Mouse (Mus musculus) heart, postnatal 0 days (tissue): ENCODE measurements around the gene Lrrc14b. TPM values are rescaled to one million over a fixed set of nuclear protein-coding genes. Genes with fewer than 3 reads are reported as not detected.

Source experiments
- ATAC-seq: fragments of 200-750 bp; cut with Nextera tagmentation; 2 replicates; pipeline ENCODE4 v1.8.0; 2017; ENCODE audit warnings: low read depth, moderate number of reproducible peaks, moderate library complexity; ENCODE audit not compliant: insufficient read depth
- DNase-seq: peaks from one replicate; pipeline ENCODE4 v3.0.0-alpha.2; 2016; ENCODE audit warnings: low spot score
- H3K27ac ChIP-seq: fragments of 300-500 bp; sonication (generic); 2 replicates; pipeline ENCODE4 v1.5.1; 2014; ENCODE audit warnings: low read depth, mild to moderate bottlenecking
- H3K27me3 ChIP-seq: fragments of 300-500 bp; sonication (generic); 2 replicates; pipeline ENCODE4 v1.6.1; 2014; ENCODE audit warnings: low read length, mixed read lengths; ENCODE audit not compliant: control insufficient read depth, insufficient read depth
- H3K36me3 ChIP-seq: fragments of 300-500 bp; sonication (generic); replicated peaks from 2 replicates; pipeline ENCODE4 v1.6.1; 2014; ENCODE audit warnings: low read length, mixed read lengths; ENCODE audit not compliant: control insufficient read depth, insufficient read depth
- H3K4me1 ChIP-seq: fragments of 300-500 bp; sonication (generic); 2 replicates; pipeline ENCODE4 v1.6.1; 2014; ENCODE audit warnings: antibody characterized with exemption; ENCODE audit not compliant: control insufficient read depth, insufficient read depth
- H3K4me2 ChIP-seq: fragments of 300-500 bp; sonication (generic); 2 replicates; pipeline ENCODE4 v1.6.1; 2014; ENCODE audit warnings: low read depth, mild to moderate bottlenecking, low read length, moderate library complexity
- H3K4me3 ChIP-seq: fragments of 300-500 bp; sonication (generic); 2 replicates; pipeline ENCODE4 v1.5.1; 2014; ENCODE audit warnings: low read depth, low read length
- H3K9ac ChIP-seq: fragments of 300-500 bp; sonication (generic); replicated peaks from 2 replicates; pipeline ENCODE4 v1.6.1; 2014; ENCODE audit warnings: low read depth, low read length, mixed read lengths
- H3K9me3 ChIP-seq: fragments of 300-500 bp; sonication (generic); replicated peaks from 2 replicates; pipeline ENCODE4 v1.6.1; 2016; ENCODE audit warnings: low read length; ENCODE audit not compliant: control insufficient read depth
- CTCF ChIP-seq: IDR thresholded peaks from 2 replicates; pipeline ENCODE4 v1.5.1; 2016; ENCODE audit warnings: antibody characterized with exemption, control low read depth, low read depth
- EP300 ChIP-seq: IDR thresholded peaks from 2 replicates; pipeline ENCODE4 v1.6.1; 2016; ENCODE audit warnings: antibody characterized with exemption, low read depth
- WGBS: fragments of 180-500 bp; shearing (Covaris S2); extraction: QIAGEN DNeasy Blood & Tissue Kit; methylation state at CpG from one replicate; pipeline ENCODE4 v1.1.7; 2014; 5-methylcytosine and 5-hydroxymethylcytosine counted together
- polyA plus RNA-seq: library from polyadenylated mRNA; unstranded; fragments of >200 nt; fragmentation: Nextera tagmentation; extraction: Ambion mirVana; gene quantifications from 2 replicates; pipeline ENCODE4 v1.2.1, GENCODE M21; 2015
- total RNA-seq: library from RNA; depleted of rRNA; stranded (reverse); fragments of >200 nt; gene quantifications from 2 replicates; pipeline ENCODE4 v1.2.3, GENCODE M21; 2014; ENCODE audit warnings: low replicate concordance; rRNA removed

The Lrrc14b gene
- 25.5 and 26.0 TPM in 2 replicates for total RNA-seq
- polyA plus RNA-seq: 25.2 and 32.2 TPM in 2 replicates

DNA sequence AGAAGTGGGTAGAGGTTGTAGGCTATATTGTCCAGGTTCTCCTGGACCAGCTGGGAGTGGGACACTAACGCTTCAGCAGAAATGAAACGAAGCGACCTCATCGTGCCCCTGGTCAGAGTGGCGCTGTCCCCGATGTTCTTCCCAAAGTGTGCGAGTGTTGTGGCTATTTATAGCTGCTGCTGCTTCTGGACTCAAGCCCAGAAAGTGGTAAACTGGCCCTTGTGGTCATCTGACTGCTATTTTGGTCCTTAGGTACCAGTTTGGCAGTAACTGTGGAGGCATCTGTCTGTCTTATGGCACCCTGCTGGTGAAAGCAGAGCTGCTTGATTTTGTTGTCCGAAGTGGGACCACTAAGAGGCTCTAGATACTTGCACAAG lies at the start of gene Lrrc14b:
Gene Lrrc14b, minus strand, starts transcription at position 147 of the 377 bp plus-strand sequence.
- H3K27me3 ChIP-seq: no peaks in the 10 kb centered on the region
- H3K9ac ChIP-seq: peak within 1 kb of the TSS; percentile 45
- H3K4me1 ChIP-seq: peaks cover 11% of the 10 kb centered on the region; the same call in 1 of the 2 replicates
- peak within 1 kb of the TSS; percentile 92 for H3K27ac ChIP-seq
- H3K4me2 ChIP-seq: peak within 1 kb of the TSS; percentile 66
- H3K4me3 ChIP-seq: peak within 1 kb of the TSS; percentile 42
- ATAC-seq (peak; percentile 92), DNase-seq (peak; percentile 91)
- peak; percentile 87; the same call in 1 of the 2 replicates for TF ChIP-seq EP300
- TF ChIP-seq CTCF: peak; percentile 29
- WGBS: 19% methylated on average over 8 of the region's 8 CpGs
- H3K36me3 ChIP-seq: peaks cover 31% of the 10 kb centered on the region
- no peaks in the 10 kb centered on the region for H3K9me3 ChIP-seq

DNA sequence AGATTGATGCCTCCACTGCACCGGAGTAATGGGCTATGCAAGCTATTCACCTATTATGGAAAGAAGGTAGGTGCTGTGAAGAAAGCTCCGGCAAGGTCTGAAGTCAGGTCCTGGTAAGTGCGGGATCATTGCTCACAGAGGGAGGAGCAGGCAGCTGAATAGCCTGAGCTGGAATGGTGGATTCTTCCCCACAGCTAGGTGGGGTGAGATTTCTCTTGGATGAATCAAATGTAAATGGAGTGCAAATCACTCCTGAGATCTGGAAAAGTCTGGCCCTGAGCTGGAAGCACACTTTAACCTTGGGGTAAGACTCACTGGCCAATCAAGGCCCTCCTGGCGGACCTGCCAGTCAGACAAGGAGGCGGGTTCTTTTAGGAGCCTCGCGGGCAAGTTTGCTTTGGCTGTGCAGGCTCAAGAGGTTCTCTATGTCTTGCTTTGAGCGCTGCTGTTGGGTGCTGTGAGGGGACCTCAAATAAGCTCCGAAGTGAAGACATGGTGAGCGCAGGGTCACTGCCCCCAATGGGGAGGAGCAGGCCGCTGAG lies 35.6 kb upstream of the Lrrc14b start, which contains the start of gene Ftl1-ps1:
Gene Ftl1-ps1, plus strand, starts transcription at position 397 of the 542 bp plus-strand sequence.
- H3K4me2 ChIP-seq: peak within 1 kb of the TSS; percentile 44
- no peaks in the 10 kb centered on the region for H3K4me1 ChIP-seq
- H3K9me3 ChIP-seq: no peaks in the 10 kb centered on the region
- no peak within 1 kb of the TSS for H3K9ac ChIP-seq
- no peak within 1 kb of the TSS for H3K4me3 ChIP-seq
- no peaks in the 10 kb centered on the region for H3K36me3 ChIP-seq
- 10% methylated on average over 11 of the region's 11 CpGs for WGBS
- no peak within 1 kb of the TSS for H3K27ac ChIP-seq
- TF ChIP-seq CTCF (no peak), EP300 (no peak)
- DNase-seq: no peak
- ATAC-seq: no peak
- H3K27me3 ChIP-seq: no peaks in the 10 kb centered on the region

DNA sequence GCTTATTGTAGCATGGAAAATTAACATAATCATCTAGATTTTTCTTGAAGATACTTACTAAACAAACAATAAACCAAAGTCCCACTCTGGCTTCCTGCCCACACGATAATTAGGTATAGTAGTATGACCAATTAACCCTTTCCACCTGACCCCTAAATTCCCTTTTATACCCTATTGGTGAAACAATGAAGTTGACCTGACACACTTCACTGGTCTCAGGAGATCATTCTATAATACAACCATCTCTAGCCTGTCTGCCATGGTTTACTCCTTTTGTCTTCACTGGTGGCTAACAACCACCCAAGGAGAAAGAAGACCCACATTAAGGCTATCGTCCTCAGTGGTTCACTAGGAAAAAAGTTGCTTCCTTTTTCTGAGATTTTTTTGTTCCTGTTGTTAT lies 27.4 kb upstream of the Lrrc14b start:
- H3K9me3 ChIP-seq: no peaks in the 10 kb centered on the region
- ATAC-seq (no peak), DNase-seq (no peak)
- H3K4me1 ChIP-seq: no peaks in the 10 kb centered on the region
- H3K9ac ChIP-seq: no peak overlapping the region
- H3K36me3 ChIP-seq: no peaks in the 10 kb centered on the region
- no peak overlapping the region for H3K27ac ChIP-seq
- 73% methylated on average over 2 of the region's 2 CpGs for WGBS
- no peak overlapping the region for H3K4me3 ChIP-seq
- TF ChIP-seq CTCF: no peak
- TF ChIP-seq EP300: no peak
- no peaks in the 10 kb centered on the region for H3K27me3 ChIP-seq
- H3K4me2 ChIP-seq: no peak overlapping the region

DNA sequence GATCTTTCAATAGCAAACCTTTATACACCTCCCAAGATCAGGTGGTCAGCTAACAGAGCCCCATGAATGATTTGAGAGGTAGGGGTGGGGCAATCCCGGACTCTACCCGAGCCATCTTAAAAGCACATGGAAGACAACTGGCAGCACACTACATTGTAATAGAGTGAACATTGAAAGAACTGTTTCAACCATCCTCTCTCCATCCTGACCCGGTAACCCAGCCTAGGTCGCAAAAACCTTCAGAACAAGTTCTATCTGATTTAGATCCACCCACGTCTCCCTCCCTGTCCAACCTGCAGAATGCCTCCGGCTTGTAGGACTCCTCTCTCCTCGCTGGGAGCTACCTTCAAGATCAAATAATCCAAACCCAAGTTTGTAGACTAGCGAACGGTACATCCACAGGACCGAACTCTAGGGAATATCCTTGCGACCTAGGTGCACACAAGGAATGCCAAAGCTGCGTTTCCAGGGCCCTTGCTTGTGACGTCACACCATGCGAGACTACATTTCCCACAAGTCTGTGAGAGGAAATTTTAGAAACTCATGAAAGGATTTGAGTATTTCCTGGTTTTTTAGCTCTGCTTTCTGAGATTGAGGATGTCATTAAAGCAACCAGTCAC lies 26.7 kb upstream of the Lrrc14b start, which contains the start of gene Zfp72:
Gene Zfp72, minus strand, starts transcription at position 466 of the 620 bp plus-strand sequence.
- no peaks in the 10 kb centered on the region for H3K27me3 ChIP-seq
- ATAC-seq (peak; percentile 76), DNase-seq (peak; percentile 76)
- peak within 1 kb of the TSS; percentile 64 for H3K4me3 ChIP-seq
- H3K4me1 ChIP-seq: no peaks in the 10 kb centered on the region
- no peaks in the 10 kb centered on the region for H3K9me3 ChIP-seq
- no peaks in the 10 kb centered on the region for H3K36me3 ChIP-seq
- WGBS: 2% methylated on average over 14 of the region's 14 CpGs
- peak within 1 kb of the TSS; percentile 70 for H3K4me2 ChIP-seq
- TF ChIP-seq EP300: no peak
- TF ChIP-seq CTCF: no peak
- peak within 1 kb of the TSS; percentile 57 for H3K9ac ChIP-seq
- no peak within 1 kb of the TSS for H3K27ac ChIP-seq

DNA sequence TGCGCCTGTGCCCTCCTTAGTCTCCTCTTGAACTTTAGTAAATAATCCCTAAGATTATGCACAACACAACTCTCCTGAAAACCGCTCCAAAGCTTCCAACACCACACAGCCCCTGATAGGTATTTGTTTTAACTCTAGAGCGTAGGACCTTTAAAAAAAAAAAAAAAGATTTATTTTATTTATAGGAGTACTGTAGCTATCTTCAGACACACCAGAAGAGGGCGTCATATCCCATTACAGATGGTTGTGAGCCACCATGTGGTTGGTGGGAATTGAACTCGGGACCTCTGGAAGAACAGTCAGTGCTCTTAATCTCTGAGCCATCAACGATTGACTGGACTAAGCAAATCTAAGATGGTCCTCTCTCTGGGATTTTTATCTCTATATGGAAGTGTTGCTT lies 25.9 kb upstream of the Lrrc14b start:
- peak overlapping the region; percentile 64 for H3K4me3 ChIP-seq
- no peak overlapping the region for H3K9ac ChIP-seq
- WGBS: 57% methylated on average over 6 of the region's 6 CpGs
- H3K36me3 ChIP-seq: no peaks in the 10 kb centered on the region
- H3K4me1 ChIP-seq: no peaks in the 10 kb centered on the region
- no peaks in the 10 kb centered on the region for H3K27me3 ChIP-seq
- H3K4me2 ChIP-seq: peak overlapping the region; percentile 70
- TF ChIP-seq CTCF (no peak), EP300 (no peak)
- DNase-seq: no peak
- no peak overlapping the region for H3K27ac ChIP-seq
- ATAC-seq: no peak
- H3K9me3 ChIP-seq: no peaks in the 10 kb centered on the region
